Mouse (Mus musculus): ENCODE measurements at regions not wholly inside any gene's neighbourhood (a gene's known extent, or its start where the extent isn't known, plus 50 kb on each side); places are given as distances from the start of the nearest gene placed in this dataset.

DNA sequence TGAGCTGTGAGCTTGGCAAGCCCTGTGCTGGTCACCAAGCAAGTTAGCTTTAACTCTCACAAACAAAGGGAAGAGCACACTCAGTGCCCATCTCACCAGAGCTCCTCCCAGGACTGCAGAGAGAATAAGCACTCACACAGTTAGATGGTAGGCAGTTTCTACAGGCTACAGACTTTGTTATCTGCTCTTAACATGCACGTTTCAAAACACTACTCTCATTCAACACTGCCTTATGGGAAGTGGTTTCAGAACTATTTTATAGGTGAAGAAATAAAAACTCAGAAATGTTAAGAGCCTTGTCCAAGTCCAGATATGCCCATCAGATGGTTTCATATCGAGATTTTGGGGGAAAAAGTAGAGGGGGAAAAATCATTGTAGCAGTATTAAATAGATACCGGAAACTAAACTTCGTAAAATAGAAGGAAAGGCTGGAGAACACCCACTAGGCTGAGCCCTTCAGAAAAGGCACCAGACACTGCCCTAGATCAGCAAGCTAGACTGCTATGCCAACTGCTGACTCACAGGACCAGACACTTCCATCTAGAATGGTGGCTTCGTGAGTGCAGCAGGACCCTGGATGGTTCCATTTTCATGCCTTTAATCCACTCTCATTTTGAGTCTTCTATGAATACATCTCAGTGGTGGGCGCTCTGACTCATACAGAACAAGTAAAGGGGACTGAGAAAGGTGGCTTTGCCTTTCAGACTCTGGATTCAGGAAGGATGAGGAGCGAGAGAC lies 51.3 kb upstream of the Serbp1 start:
- no peak for DNase-seq (ENCODE audit: low read depth, low spot score)

DNA sequence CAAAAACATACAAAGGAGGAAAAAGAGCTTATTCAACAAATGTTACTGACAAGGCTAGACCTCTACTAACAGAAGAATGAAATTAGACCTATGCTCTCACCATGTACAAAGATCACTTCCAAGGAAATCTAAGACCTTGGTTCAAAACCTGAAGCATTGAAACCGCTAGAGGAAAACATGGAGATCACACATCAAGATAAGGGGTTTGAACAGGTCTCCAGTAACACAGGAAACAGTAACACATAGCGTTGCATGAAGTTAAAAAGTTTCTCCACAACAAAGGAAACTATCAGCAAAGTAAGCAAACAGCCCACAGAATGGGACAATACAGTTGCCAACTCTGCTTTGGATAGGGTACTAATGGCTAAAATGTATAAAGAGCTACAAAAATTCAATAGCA lies 53.3 kb upstream of the Serbp1 start:
- DNase-seq (ENCODE audit: low read depth, low spot score), result no peak

DNA sequence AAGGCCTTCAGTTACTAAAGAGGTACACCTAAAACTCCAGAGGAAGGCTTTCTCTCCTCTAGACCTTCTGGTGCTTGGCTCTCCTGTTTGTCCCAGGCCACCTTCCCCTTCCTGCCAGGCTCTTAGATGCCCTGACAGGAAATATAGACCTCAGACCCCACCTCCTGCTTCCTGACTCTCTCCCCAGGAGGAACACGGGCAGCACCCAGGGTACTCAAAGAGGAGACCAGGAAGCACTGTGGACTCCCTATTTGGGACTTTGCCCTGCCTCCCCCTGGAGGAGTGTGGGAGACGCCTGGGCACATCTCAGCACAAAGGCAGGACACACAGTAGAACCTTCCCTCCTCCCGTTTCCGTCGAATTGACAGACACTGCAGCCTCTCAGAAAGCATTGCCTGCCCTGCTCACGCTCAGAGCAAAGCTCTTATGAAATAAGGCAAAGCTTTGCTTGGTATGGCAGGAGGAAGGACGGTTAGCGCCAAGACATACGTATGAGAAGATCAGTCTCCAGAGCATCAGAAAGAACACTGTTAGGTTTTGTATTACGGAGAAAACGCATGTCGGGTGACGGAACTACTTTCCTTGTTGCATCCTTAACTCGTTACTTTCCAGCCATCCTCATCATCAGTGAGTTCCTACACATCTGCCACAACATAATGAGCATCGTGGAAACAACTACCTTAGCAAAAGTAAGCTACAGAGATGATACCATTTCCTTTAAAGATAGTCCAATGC lies 54.3 kb upstream of the Serbp1 start:
- DNase-seq (ENCODE audit: low read depth, low spot score), result no peak

DNA sequence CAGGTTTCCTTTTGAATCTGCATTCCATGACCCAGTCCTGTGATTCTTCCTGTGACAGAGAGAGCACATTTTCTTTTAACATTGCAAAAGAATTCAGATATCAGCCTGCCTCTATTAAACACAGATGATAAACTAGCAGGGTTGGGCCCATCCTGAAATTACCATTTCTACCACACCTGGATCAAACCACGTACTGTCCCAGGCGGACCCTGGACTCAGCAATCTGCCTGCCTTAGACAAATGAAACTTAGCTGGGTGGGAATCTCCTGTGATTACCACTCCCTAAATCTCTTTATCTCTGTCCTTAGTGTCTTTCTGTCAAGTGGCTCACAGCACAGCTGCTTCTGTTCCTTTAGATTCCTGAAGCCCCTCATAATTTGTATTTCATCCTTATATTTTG lies 55.5 kb upstream of the Serbp1 start:
- no peak for DNase-seq (ENCODE audit: low read depth, low spot score)

DNA sequence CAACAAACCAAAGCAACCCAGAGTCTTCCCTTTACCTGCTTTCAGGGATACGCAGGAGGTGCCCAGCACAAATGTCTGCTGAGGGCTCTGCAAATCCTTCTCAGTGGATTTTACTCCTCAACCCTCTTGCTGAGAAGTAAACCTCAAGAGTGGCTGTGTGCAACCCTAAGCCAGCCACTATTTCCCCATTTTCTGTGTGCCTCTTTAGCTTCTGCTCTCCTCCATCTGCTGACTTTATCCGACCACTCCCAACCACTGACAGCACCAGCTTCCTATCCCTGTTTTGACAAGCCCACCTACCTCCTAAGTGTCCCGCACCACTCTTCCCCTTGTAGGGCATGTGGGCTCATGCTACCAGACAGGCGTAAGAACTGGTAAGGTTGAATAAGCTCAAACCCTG lies 56.5 kb upstream of the Serbp1 start:
- DNase-seq (ENCODE audit: low read depth, low spot score), result no peak

DNA sequence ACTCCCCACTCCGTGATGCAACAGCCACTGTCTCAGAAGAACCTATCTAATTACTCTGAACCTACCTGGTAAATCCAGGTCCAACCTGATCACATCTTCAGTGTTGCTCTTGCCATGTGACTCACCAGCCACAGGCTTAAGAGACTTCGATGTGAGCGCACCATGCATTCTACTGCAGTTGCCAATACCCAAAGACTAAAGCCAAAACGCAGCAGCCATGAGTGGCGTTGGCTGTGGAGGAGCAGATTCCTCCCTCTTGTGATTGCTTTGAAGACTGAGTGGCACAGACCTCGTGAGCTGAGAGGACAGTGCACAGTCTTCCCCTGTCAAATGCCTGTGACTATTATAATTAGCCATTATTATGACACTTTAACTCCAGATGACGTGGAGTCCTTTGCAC lies 58.6 kb upstream of the Serbp1 start:
- no peak for DNase-seq (ENCODE audit: low read depth, low spot score)

DNA sequence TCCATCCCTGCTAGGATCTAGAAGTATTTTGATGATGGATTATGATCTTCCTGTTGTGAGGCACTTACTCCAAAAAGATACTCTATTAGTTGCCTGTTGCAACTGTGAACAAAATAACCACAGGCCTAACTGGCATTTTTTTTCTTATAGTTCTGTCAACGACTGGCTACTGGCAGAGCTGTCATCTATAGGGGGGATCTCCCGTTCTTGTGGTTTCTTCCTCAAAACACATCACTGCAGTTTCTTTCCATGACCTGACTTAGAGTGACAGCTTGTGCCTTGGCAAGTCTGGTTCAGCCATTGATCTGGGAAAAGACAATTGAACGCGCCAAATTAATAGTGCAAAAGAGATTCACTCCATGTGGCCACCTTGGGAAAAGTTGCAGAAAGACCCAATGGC lies 59.4 kb upstream of the Serbp1 start:
- DNase-seq (ENCODE audit: low read depth, low spot score), result no peak

DNA sequence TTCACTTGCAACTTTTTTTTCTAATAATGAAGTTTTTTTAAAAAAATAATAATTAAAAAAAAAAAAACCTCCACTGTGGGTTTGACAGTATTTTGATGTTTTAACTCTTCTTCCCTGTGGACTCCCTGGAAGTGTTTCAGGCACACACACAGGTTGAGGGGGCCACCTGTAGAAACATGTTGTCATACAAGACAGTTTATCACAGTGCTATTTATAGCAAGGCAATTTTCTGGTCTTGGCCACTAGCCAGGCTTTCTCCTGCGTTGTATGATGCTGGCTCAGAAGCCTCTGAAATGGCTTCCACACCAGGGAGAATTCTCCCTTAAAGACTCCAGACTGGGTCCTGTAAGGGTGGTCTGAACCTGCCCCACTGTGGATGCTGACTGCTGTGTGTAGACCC lies 59.9 kb upstream of the Serbp1 start:
- DNase-seq (ENCODE audit: low read depth, low spot score), result no peak

DNA sequence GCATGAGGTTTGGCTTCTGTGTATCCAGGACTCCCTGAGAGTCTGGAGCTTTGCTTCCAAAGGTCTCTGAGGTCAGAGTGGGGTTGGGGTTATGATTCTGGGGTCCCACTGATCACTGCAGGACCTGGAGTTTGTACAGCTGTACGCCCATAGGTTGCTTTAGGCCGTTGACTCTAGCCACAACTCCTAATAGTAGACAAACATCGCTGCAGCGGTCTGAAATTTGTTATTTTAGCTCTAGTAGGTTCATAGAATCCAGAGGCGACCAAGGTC lies 67.4 kb upstream of the Serbp1 start:
- no peak for DNase-seq (ENCODE audit: low read depth, low spot score)

DNA sequence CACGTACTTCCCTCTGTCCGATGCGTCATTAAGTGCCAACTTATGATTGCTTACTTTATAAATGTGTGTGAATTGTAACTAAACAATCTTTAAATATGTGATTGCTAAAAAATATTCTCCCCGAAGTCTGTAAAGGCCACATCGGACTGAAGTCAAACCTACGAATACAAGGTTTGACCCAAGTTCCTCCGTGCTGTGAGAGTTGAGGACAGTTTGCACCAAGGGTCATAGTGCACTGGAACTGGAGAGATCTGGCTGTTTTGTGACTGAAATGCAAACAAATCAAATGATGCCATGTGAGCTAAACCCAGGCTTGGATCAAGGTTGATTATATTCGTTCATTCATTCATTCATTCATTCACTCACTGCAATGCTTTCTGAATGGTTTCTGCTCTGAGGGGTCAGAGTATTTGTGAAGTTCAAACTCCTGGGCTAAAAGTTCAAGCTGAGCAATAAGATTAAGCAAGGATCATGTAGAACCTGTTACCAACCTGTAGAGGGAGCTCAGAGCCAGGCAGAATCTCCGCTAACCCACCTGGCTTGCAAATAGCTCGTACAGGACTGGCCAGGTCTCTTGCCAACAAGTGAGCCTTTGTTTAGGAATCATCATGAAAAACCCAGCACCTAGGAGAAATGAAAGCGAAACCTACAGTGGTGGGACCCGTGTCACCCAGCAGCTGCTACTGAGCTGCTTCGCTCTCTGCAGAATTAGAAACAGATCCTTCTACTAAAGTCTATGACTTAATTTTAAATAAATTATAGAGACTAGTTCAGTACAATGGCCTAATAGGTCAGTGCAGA lies 67.9 kb upstream of the Serbp1 start:
- DNase-seq (ENCODE audit: low read depth, low spot score), result no peak

DNA sequence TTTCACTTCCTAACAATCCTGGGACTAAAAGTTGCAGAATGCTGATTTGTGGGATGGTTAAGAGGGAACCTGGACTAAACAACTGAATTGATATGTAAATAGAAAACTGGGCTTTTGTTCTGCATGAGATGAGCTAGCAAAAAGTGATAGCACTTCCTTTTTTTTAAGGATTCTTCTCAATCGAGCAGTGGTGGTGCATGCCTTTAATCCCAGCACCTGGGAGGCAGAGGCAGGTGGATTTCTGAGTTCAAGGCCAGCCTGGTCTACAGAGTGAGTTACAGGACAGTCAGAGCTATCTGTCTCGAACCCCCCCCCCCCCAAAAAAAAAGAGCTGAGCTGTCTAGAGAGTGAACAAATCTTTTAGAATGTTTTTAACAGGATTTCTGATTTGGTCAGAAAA lies 69.2 kb upstream of the Serbp1 start:
- DNase-seq (ENCODE audit: low read depth, low spot score), result no peak

DNA sequence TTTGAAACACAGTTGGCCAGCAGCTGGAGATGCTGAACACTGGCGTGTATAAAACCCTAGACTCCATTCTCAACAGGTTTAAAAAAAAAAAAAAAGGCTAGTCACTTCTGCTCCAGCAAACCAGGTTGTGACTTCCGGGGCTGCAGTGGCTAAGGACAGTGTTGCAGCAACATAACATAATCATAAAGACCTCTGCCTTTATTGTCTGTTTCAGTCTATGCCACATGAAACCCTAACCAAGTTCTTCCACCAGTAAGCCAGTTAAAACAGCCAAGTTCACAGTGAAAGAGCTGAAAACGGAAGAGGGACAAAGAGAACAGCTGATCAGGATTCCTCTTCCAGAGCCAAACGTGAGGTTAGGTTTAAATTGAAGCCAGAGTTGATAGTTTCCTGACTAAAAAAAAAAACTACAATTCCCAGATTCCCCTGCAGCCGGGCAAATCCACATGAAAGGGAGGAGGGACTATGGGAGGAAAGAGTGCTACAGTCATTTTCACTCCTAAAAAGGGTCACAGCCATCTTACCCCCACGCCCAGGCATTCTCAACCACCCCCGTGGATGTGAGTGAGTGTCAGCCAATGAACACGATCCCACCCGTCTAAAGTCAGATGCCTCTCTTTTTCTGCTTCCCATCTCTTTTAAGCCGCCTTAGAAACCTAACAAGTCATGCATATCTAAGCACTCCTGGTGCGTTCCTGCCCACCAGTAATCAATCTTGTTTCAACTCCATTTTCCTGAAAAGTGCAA lies 69.8 kb upstream of the Serbp1 start:
- DNase-seq (ENCODE audit: low read depth, low spot score), result peak; percentile 48

DNA sequence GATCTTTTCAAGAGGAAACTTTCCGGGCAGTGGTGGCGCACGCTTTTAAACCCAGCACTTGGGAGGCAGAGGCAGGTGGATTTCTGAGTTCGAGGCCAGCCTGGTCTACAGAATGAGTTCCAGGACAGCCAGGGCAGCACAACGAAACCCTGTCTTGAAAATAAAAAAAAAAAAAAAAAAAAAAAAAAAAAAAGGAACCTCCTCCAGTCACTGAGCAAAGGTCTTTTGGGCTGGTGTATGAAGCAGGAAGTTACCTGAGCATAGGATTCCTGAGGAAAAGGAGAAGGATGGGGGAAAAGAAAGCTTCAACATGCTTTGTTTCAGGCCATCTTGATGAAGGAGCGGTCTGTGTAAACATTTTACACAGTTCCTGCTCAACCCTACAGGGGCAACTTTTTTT lies 72.9 kb upstream of the Serbp1 start:
- no peak for DNase-seq (ENCODE audit: low read depth, low spot score)

DNA sequence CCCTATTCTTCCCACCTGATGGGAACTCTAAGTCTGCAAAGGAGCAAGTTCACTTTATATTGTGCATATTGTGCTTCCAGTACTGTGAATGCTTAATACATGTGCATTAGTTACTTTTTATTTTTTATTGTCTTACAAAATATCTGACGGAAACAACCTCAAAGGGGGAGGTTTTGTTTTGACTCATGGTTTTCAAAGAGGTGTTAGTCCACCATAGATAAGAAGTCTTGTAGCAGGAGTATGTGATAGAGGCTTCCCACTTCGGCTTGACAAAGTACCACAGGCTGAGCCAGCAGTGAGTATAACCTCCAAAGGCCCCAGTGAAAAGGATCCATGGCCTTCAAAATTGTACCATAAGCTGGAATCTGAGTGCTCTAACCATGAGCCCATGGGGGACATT lies 74.0 kb upstream of the Serbp1 start:
- no peak for DNase-seq (ENCODE audit: low read depth, low spot score)

DNA sequence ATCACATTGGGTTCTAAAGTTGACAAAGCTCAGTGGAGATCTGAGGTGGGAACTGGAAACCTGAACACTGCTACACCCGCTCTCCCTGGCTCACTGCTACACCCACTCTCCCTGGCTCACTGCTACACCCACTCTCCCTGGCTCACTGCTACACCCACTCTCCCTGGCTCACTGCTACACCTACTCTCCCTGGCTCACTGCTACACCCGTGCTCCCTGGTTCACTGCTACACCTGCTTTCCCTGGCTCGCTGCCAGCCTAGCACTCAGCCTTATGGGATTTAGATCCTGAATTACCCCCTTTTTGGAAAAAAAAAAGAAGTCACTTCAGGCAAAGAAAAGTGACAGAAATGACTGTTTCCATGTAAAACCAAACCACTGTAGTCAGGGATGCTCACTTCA lies 75.2 kb upstream of the Serbp1 start:
- no peak for DNase-seq (ENCODE audit: low read depth, low spot score)

DNA sequence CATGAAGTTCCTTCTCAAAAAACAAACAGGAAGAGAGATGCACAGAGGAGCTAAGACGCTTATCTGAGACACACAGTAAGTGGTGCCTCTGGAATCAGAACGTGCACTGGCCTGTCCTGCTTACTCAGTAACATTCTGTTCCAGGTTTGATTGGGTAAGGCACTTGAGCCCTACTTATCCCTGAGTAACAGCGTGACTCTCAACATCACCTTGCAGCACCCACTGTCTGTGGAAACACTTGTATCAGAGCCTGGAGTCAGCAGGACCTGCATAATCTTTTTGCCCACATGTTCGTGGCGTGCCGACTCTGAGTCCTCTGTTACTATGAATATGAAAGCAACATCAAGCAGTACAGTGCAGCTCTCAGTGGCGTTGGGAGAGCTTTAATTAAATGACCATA lies 76.4 kb upstream of the Serbp1 start:
- no peak for DNase-seq (ENCODE audit: low read depth, low spot score)

DNA sequence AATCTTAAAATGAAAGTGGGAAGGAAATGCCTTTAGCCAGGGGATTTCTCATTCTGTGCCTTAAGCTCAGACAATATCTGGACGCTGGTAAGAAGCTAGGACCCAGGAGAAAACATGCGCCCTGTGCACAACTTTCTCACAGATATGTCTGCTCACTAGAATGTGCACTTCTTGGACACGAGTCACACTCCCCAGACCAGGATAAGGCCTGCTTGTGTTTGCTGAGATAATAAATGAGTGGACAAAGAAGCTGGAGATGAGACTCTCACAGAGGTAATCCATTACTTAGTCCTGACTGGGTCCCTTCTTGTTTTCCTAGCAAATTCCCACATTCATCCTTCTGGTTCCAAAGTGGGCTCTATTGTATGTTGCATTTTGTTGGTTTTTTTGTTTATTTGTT lies 77.4 kb upstream of the Serbp1 start:
- DNase-seq (ENCODE audit: low read depth, low spot score), result no peak

DNA sequence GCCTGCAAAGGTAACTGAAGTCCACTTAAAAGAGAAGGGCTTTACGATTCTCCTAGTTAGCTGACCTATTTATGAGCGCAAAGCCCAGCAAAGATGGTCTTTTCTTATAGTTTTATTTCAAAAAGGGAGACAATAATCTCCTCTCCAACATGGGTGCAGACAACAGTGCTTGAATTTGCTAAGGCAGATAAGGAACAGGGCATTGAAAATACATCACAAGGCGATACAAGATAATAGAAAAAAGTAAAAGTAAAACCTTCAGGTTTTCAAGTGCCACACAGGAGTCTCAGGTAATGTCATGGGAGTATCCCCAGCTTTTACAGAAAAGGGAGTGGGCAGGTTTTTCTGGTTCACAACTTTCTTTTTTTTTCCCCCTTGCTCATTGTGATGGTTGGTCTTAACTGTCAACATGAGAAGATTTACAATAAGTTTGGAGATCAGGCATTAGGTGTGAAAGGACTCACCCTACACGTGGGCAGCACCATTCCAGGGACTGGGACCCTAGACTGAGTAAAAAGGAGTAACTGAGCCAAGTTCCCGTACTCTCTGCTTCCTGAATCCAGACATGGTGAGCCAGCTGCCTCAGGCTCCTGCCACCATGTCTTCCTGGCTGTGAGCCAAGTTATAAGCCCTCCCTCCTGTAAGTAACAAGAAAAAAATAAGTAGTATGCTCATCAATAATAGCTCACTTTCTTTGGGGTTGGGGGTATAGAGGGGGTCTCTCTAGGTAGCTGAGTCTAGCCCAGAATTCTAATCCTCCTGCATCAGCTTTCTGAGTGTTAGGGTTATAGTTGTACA lies 78.1 kb upstream of the Serbp1 start:
- DNase-seq (ENCODE audit: low read depth, low spot score), result no peak

DNA sequence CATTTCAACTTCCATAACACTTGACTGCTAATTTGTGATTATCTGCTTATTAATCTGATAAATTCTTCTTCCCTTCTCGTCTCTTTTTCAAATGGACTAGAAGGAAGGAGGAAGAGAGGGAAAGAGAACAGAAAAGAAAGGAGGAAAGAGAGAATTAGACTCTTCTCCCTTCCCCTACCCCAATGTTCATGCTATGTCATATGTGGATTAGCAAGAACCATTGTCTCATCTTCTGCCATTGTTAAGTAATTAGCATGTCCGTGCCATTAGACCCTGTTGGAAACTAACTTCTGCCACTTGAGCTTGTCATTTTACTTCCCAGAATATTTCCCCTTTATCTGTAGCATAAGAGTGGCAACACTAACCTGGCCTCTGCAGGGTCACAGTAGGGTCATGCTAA lies 78.8 kb upstream of the Serbp1 start:
- no peak for DNase-seq (ENCODE audit: low read depth, low spot score)

DNA sequence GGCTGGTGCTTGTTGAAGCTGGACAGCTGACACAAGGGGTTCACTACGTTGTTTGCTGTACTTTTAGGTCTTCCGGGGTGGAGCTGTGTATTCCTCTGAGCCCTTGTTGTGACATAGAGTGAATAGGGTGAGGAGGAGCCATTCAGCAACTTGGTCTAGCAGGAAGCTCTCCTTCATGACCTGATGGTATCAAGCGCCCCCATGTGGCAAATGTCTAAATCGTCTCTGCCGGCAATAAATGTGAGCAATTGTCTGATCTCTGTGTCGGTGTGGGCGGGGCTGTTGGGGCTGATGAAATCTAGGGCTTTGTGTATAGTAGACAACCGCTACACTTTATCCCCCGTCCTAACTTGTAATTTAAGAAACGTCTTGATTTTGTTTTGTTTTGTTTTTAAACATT lies 79.2 kb upstream of the Serbp1 start:
- peak; percentile 80 for DNase-seq (ENCODE audit: low read depth, low spot score)

DNA sequence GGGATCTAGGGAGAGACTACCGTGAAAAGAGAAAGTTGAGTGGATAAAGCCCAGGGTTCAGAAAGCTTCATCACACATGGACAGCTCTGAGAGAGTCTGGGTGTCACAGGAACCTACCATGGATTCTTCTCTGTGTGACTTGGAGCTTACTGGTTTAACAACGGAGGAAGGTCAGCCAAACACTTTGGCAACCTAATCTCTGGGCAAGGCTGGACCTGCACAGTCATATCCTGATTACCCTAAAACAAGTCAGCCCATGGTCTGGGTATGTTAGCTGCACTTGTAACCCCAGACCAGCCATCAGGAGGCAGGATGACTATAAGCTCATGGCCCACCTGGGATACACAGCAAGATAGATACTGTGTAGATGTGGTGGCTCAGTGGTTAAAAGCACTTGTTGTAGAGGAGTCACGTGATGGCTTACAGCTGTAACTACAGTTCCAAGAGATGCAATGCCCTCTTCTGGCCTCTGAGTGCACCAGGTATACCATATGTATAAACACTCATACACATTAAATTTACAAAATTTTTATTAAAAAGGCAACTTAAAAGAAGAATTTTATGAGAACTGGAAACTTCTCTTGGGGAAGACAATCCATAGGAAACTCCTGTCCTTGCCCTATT lies 85.0 kb upstream of the Serbp1 start:
- DNase-seq (ENCODE audit: low read depth, low spot score), result no peak
